Mouse (Mus musculus): ENCODE data around the gene Defb47. TPM values are rescaled to one million over a fixed set of nuclear protein-coding genes. Genes with fewer than 3 reads are reported as not detected.

Gene Defb47
- polyA plus RNA-seq, 1 experiment = not detected

Other genes with a start within 250 kb of the Defb47 start
- 10.5 and 12.3 TPM in 2 replicates for gene Ints6, start 236.9 kb upstream of the Defb47 start, polyA plus RNA-seq (2012; rRNA removed)
- gene Wdfy2, start 160.4 kb upstream of the Defb47 start, polyA plus RNA-seq (2012; rRNA removed) = 7.5 and 9.8 TPM in 2 replicates
- not detected in 2 replicates for gene Defb48, start 13.6 kb upstream of the Defb47 start, polyA plus RNA-seq (2012; rRNA removed)
- gene Defb43, start 13.7 kb downstream of the Defb47 start, polyA plus RNA-seq (2012; rRNA removed) = not detected in 2 replicates
- 0.16 and 0.17 TPM in 2 replicates for gene Defb42, start 48.9 kb downstream of the Defb47 start, polyA plus RNA-seq (2012; rRNA removed)
- not detected in 2 replicates for gene Defb30, start 51.9 kb downstream of the Defb47 start, polyA plus RNA-seq (2012; rRNA removed)

Measured in urinary bladder, adult 2 months (tissue).